Mouse (Mus musculus) kidney, postnatal 0 days (tissue): Measurements from ENCODE around the gene Gm14391. TPM values are rescaled to one million over a fixed set of nuclear protein-coding genes. Genes with fewer than 3 reads are reported as not detected.
"Not testable (repeated sequence)": the region's sequence is repeated elsewhere in the genome, so short reads cannot be mapped to it uniquely, and the experiment has no call there.

Source experiments
- ATAC-seq: fragments of 200-750 bp; cut with Nextera tagmentation; replicated peaks from 2 replicates; pipeline ENCODE4 v1.8.0; 2017; ENCODE audit warnings: low read depth, moderate number of reproducible peaks, moderate TSS enrichment, moderate library complexity; ENCODE audit not compliant: low FRiP score
- DNase-seq: peaks from one replicate; pipeline ENCODE4 v3.0.0-alpha.2; 2016; ENCODE audit warnings: low spot score
- H3K27ac ChIP-seq: fragments of 300-500 bp; sonication (generic); 2 replicates; pipeline ENCODE4 v1.5.1; 2014; ENCODE audit warnings: mild to moderate bottlenecking
- H3K27me3 ChIP-seq: fragments of 300-500 bp; sonication (generic); 2 replicates; pipeline ENCODE4 v1.6.1; 2014; ENCODE audit warnings: low read length, mixed read lengths; ENCODE audit not compliant: insufficient read depth
- H3K36me3 ChIP-seq: fragments of 300-500 bp; sonication (generic); 2 replicates; pipeline ENCODE4 v1.6.1; 2014; ENCODE audit warnings: low read length, mixed read lengths; ENCODE audit not compliant: insufficient read depth
- H3K4me1 ChIP-seq: fragments of 300-500 bp; sonication (generic); replicated peaks from 2 replicates; pipeline ENCODE4 v1.6.1; 2014; ENCODE audit warnings: antibody characterized with exemption, low read length, mixed read lengths; ENCODE audit not compliant: insufficient read depth
- H3K4me2 ChIP-seq: fragments of 300-500 bp; sonication (generic); 2 replicates; pipeline ENCODE4 v1.6.1; 2014; ENCODE audit warnings: mild to moderate bottlenecking, low read length, moderate library complexity, mixed read lengths
- H3K4me3 ChIP-seq: fragments of 300-500 bp; sonication (generic); replicated peaks from 2 replicates; pipeline ENCODE4 v1.5.1; 2014; ENCODE audit warnings: low read depth, low read length
- H3K9ac ChIP-seq: fragments of 300-500 bp; sonication (generic); 2 replicates; pipeline ENCODE4 v1.6.1; 2014; ENCODE audit warnings: low read depth, low read length
- H3K9me3 ChIP-seq: fragments of 300-500 bp; sonication (generic); replicated peaks from 2 replicates; pipeline ENCODE4 v1.6.1; 2016; ENCODE audit warnings: low read length, inconsistent platforms, mixed read lengths
- CTCF ChIP-seq: IDR thresholded peaks from 2 replicates; pipeline ENCODE4 v1.5.1; 2016; ENCODE audit warnings: antibody characterized with exemption, low read depth, mild to moderate bottlenecking, moderate library complexity
- WGBS: fragments of 180-500 bp; shearing (Covaris S2); extraction: QIAGEN DNeasy Blood & Tissue Kit; methylation state at CpG from one replicate; pipeline ENCODE4 v1.1.7; 2014; 5-methylcytosine and 5-hydroxymethylcytosine counted together
- polyA plus RNA-seq: library from polyadenylated mRNA; unstranded; fragments of >200 nt; fragmentation: Nextera tagmentation; extraction: Ambion mirVana; gene quantifications from 2 replicates; pipeline ENCODE4 v1.2.1, GENCODE M21; 2015

Gm14391 gene
- polyA plus RNA-seq, 1 experiment from 2014 or later, result 4.0 TPM

- ATAC-seq, result no peak
- TF ChIP-seq CTCF, result no peak
- Histone ChIP-seq H3K4me2 (no peak overlapping the region), H3K9ac (no peak overlapping the region), H3K4me3 (no peak overlapping the region), H3K9me3 (no peaks in the 10 kb centered on the region), H3K27me3 (no peaks in the 10 kb centered on the region), H3K27ac (no peak overlapping the region), H3K4me1 (no peaks in the 10 kb centered on the region), H3K36me3 (no peaks in the 10 kb centered on the region)
- WGBS, result 86% methylated on average over 3 of the region's 3 CpGs
- no peak for DNase-seq
Observed at GRCm38 (mm10) chr2:175172123-175172522, 34.6 kb downstream of the Gm14391 start.

GRCm38 (mm10) chr2:175166870-175167269 is 39.8 kb downstream of the Gm14391 start:
- not testable (repeated sequence) for DNase-seq, H3K9me3 ChIP-seq, H3K27me3 ChIP-seq, H3K36me3 ChIP-seq, H3K9ac ChIP-seq, H3K4me3 ChIP-seq, H3K27ac ChIP-seq, H3K4me2 ChIP-seq, ATAC-seq, H3K4me1 ChIP-seq
- 81% methylated on average over 2 of the region's 2 CpGs for WGBS

GRCm38 (mm10) chr2:175165110-175165509 is 41.6 kb downstream of the Gm14391 start:
- ATAC-seq, H3K4me3 ChIP-seq, H3K27me3 ChIP-seq, H3K27ac ChIP-seq, H3K9me3 ChIP-seq, H3K4me1 ChIP-seq, DNase-seq, H3K4me2 ChIP-seq, H3K36me3 ChIP-seq, H3K9ac ChIP-seq: not testable (repeated sequence)
- 95% methylated on average over 12 of the region's 12 CpGs for WGBS

GRCm38 (mm10) chr2:175161438-175161837 is 45.3 kb downstream of the Gm14391 start:
- WGBS, result 87% methylated on average over 4 of the region's 4 CpGs
- H3K4me3 ChIP-seq, H3K27me3 ChIP-seq, H3K4me1 ChIP-seq, H3K36me3 ChIP-seq, H3K27ac ChIP-seq, H3K9me3 ChIP-seq, H3K9ac ChIP-seq, DNase-seq, H3K4me2 ChIP-seq, ATAC-seq: not testable (repeated sequence)

GRCm38 (mm10) chr2:175158642-175159041 is 48.1 kb downstream of the Gm14391 start:
- no peak for TF ChIP-seq CTCF
- DNase-seq, result no peak
- WGBS, result 83% methylated on average over 3 of the region's 3 CpGs

GRCm38 (mm10) chr2:175156696-175157095 is 50.0 kb downstream of the Gm14391 start:
- H3K9ac ChIP-seq, result no peak overlapping the region
- no peaks in the 10 kb centered on the region for H3K9me3 ChIP-seq
- no peak for ATAC-seq
- no peak overlapping the region for H3K27ac ChIP-seq
- H3K4me1 ChIP-seq, result no peaks in the 10 kb centered on the region
- WGBS, result 91% methylated on average over 13 of the region's 13 CpGs
- H3K27me3 ChIP-seq, result no peaks in the 10 kb centered on the region
- DNase-seq, result no peak
- H3K4me2 ChIP-seq, result no peak overlapping the region
- H3K4me3 ChIP-seq, result no peak overlapping the region
- H3K36me3 ChIP-seq, result no peaks in the 10 kb centered on the region
- no peak for TF ChIP-seq CTCF

More at GRCm38 (mm10) chr2:175158642-175159041, 48.1 kb downstream of the Gm14391 start:
- Histone ChIP-seq H3K9ac (no peak overlapping the region), H3K4me2 (no peak overlapping the region), H3K27ac (no peak overlapping the region), H3K4me3 (no peak overlapping the region), H3K27me3 (no peaks in the 10 kb centered on the region), H3K9me3 (no peaks in the 10 kb centered on the region), H3K36me3 (no peaks in the 10 kb centered on the region), H3K4me1 (no peaks in the 10 kb centered on the region)
- ATAC-seq, result no peak

DNA sequence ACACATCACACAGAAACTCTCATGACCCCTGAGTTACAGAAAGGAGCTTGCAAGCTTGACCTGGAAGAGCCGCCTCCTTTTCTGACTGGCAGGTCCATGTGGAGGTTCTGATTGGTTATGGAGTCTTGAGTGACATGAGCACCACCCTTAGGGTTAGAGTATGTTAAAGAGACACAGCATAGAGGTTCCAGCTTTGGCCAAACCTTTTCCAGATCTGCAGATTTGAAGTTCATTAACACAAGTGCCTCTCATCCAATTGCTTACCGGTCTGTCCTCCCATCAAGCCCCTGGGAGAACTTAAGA is 64.8 kb downstream of the Gm14391 start, which contains the start of gene Gm14399:
Gene Gm14399 (minus strand): TSS at position 20 of the 303 bp plus-strand sequence.
- H3K9me3 ChIP-seq, DNase-seq, ATAC-seq, H3K27me3 ChIP-seq, H3K4me1 ChIP-seq, H3K36me3 ChIP-seq, H3K9ac ChIP-seq, H3K27ac ChIP-seq: not testable (repeated sequence)
- H3K4me2 ChIP-seq, result peak within 1 kb of the TSS; percentile 45
- WGBS, result 6% methylated on average over 1 of the region's 2 CpGs
- peak within 1 kb of the TSS; percentile 45 for H3K4me3 ChIP-seq

DNA sequence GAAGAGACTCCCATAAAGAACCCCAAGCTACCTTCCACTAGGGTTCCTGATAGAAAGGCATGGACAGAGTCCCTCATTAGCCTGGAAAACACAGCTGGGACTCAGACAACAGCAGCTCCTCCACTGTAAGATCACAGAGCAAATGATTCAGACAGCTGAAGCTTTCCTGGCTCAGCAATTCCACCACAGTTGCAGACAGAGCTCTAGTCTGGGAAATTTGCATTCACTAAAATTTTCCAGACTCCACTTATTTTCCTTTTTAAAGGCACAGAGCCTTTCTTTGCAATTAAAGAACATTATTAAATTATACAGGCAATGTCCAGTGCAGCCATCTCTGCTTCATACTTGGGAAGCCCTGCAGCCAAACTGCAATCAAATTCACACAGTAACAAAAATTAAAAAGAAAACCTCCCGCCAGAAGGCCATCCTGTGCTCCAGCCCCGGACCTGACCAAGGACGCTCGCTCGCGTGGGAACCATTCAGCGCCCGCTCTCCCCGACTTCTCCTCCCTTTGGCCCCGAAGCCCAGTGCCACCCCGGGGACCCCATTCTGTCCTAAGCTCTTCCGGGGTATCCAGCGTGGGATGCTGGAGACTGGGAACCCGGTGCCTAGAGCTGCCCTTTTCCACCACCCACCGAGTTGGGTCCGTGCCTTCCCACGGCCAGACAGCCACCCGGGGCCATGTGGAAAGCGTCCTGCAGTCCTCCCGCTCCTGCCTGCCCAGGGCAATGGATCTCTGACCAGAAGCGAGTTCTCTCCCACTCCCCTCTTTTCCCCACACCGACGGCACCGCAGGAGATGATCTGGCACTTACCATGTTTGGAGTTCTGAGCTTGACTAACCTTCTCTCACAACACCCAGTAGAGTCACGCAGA is 65.4 kb downstream of the Gm14391 start:
- not testable (repeated sequence) for ATAC-seq, H3K36me3 ChIP-seq, H3K27me3 ChIP-seq, H3K27ac ChIP-seq, H3K4me1 ChIP-seq, H3K9me3 ChIP-seq, H3K9ac ChIP-seq, DNase-seq
- 6% methylated on average over 25 of the region's 25 CpGs for whole genome bisulfite sequencing
- Histone ChIP-seq H3K4me2 (peak overlapping the region; percentile 45), H3K4me3 (peak overlapping the region; percentile 45)
